Mouse (Mus musculus): ENCODE results near the gene Rbm39.

DNA sequence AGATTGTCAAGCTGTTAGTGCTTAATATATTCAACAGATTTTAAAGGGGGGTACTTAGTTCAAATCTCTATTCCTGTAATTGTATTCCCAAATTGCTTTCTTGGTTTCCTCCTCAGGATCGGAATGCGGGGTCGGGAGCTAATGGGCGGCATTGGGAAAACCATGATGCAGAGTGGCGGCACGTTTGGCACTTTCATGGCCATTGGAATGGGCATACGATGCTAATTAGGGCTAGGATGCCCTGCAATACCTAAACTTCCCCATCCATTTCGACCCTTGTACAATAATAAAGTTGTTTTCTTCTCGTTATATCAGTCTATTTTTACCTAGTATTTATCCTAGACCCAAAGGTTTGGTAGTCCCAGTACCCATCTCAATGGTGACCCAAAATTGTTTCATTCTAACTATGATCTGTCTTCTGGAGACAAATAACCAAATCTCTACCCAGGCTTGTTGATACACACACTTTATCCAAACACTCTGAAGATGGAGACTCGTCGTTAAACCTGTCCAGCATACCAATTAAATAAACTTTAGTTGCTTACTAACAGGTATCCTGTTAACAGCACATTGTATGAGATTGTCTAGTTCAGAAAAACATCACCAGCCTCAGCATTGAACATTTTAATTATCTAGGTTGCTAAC, 34.4 kb downstream of the Rbm39 start:
- TF ChIP-seq TAL1 (IDR thresholded peaks at IDR 0.05; ENCODE audit: low read length) (no peak), GATA1 (IDR thresholded peaks at IDR 0.05; ENCODE audit: low read length) (no peak)
